Mouse (Mus musculus) megakaryocyte-erythroid progenitor cell, adult 5-6 weeks (primary cell): ENCODE measurements around the gene Slc27a1. TPM values are rescaled to one million over a fixed set of nuclear protein-coding genes. Genes with fewer than 3 reads are reported as not detected.
A peak's percentile ranks its signal among the peaks of the same experiment; 100 is the strongest.

Experiments used
- ATAC-seq: replicated peaks from 2 replicates; pipeline ENCODE4 v1.8.0; 2016; ENCODE audit warnings: mild to moderate bottlenecking, inconsistent platforms; ENCODE audit not compliant: severe bottlenecking, poor library complexity, low FRiP score, low TSS enrichment
- total RNA-seq, 2 experiments: library from RNA; stranded (forward) in 1 of 2; stranded (reverse) in 1 of 2; fragments of 200-1000, 215-1000 nt in 1 of 2; fragments of >200 nt in 1 of 2; fragmentation: Nextera tagmentation in 1 of 2; gene quantifications; 2 replicates each; pipeline ENCODE4 v1.2.3; 2014 to 2017

The Slc27a1 gene
- total RNA-seq, 2 experiments from 2014 or later = 3.1 to 6.3 TPM

- ATAC-seq = no peak
Measured at GRCm38 (mm10) chr8:71575020-71575419, 6.3 kb downstream of the Slc27a1 start.

GRCm38 (mm10) chr8:71577856-71578387 lies 9.2 kb downstream of the Slc27a1 start:
- no peak for ATAC-seq

GRCm38 (mm10) chr8:71579009-71579408 lies 10.3 kb downstream of the Slc27a1 start:
- ATAC-seq = no peak

GRCm38 (mm10) chr8:71579476-71579875 lies 10.8 kb downstream of the Slc27a1 start:
- no peak for ATAC-seq

- ATAC-seq = no peak
Measured at GRCm38 (mm10) chr8:71580201-71580600, 11.5 kb downstream of the Slc27a1 start.

- no peak for ATAC-seq
Measured at GRCm38 (mm10) chr8:71586891-71587290, 18.2 kb downstream of the Slc27a1 start.

GRCm38 (mm10) chr8:71588762-71589161 lies 20.1 kb downstream of the Slc27a1 start:
- no peak for ATAC-seq

- no peak for ATAC-seq
Measured at GRCm38 (mm10) chr8:71591017-71591416, 22.3 kb downstream of the Slc27a1 start.

- peak; percentile 87 for ATAC-seq
Measured at GRCm38 (mm10) chr8:71591471-71592373, 23.0 kb downstream of the Slc27a1 start, which contains the start of gene Pgls. Gene Pgls (plus strand): TSS chr8:71592176.

GRCm38 (mm10) chr8:71592374-71593170 lies 23.9 kb downstream of the Slc27a1 start:
- ATAC-seq = no peak

- no peak for ATAC-seq
Measured at GRCm38 (mm10) chr8:71593556-71594323, 25.1 kb downstream of the Slc27a1 start.

- no peak for ATAC-seq
Measured at GRCm38 (mm10) chr8:71594324-71594722, 25.6 kb downstream of the Slc27a1 start.

GRCm38 (mm10) chr8:71595862-71596261 lies 27.2 kb downstream of the Slc27a1 start:
- ATAC-seq = peak; percentile 50

- no peak for ATAC-seq
Measured at GRCm38 (mm10) chr8:71596384-71596783, 27.7 kb downstream of the Slc27a1 start.

GRCm38 (mm10) chr8:71596798-71597197 lies 28.1 kb downstream of the Slc27a1 start:
- no peak for ATAC-seq

GRCm38 (mm10) chr8:71597451-71597850 lies 28.8 kb downstream of the Slc27a1 start, which contains the start of gene Fam129c:
Gene Fam129c (plus strand): TSS chr8:71597648.
- ATAC-seq = no peak

- ATAC-seq = no peak
Measured at GRCm38 (mm10) chr8:71598375-71598774, 29.7 kb downstream of the Slc27a1 start.

GRCm38 (mm10) chr8:71598841-71599240 lies 30.2 kb downstream of the Slc27a1 start:
- no peak for ATAC-seq

GRCm38 (mm10) chr8:71601939-71602665 lies 33.4 kb downstream of the Slc27a1 start:
- ATAC-seq = 0 out of 2 replicates have a peak, but pooled peaks have one; percentile 18
